Mouse (Mus musculus) forebrain, postnatal 0 days (tissue): Measurements from ENCODE around the gene Ccdc189. TPM values are rescaled to one million over a fixed set of nuclear protein-coding genes. Genes with fewer than 3 reads are reported as not detected.

ENCODE experiments used
- ATAC-seq: fragments of 200-750 bp; cut with Nextera tagmentation; 2 replicates; pipeline ENCODE4 v1.8.0; 2017; ENCODE audit warnings: mild to moderate bottlenecking, moderate library complexity
- DNase-seq: peaks from one replicate; pipeline ENCODE4 v3.0.0-alpha.2; 2015
- H3K27ac ChIP-seq: fragments of 300-500 bp; sonication (generic); 2 replicates; pipeline ENCODE4 v1.5.1; 2014; ENCODE audit warnings: low read depth, mild to moderate bottlenecking, antibody characterized with exemption, low read length, moderate library complexity, mixed read lengths
- H3K27me3 ChIP-seq: fragments of 300-500 bp; sonication (generic); 2 replicates; pipeline ENCODE4 v1.6.1; 2014; ENCODE audit warnings: mild to moderate bottlenecking, low read length, mixed read lengths; ENCODE audit not compliant: insufficient read depth
- H3K36me3 ChIP-seq: fragments of 300-500 bp; sonication (generic); 2 replicates; pipeline ENCODE4 v1.6.1; 2014; ENCODE audit warnings: mild to moderate bottlenecking, moderate library complexity; ENCODE audit not compliant: insufficient read depth
- H3K4me1 ChIP-seq: fragments of 300-500 bp; sonication (generic); 2 replicates; pipeline ENCODE4 v1.6.1; 2014; ENCODE audit warnings: antibody characterized with exemption; ENCODE audit not compliant: insufficient read depth
- H3K4me2 ChIP-seq: fragments of 300-500 bp; sonication (generic); 2 replicates; pipeline ENCODE4 v1.6.1; 2014; ENCODE audit warnings: low read depth, mild to moderate bottlenecking, moderate library complexity
- H3K4me3 ChIP-seq: fragments of 300-500 bp; sonication (generic); 2 replicates; pipeline ENCODE4 v1.5.1; 2014; ENCODE audit warnings: low read depth, low read length, mixed read lengths
- H3K9ac ChIP-seq: fragments of 300-500 bp; sonication (generic); 2 replicates; pipeline ENCODE4 v1.6.1; 2014; ENCODE audit warnings: mild to moderate bottlenecking
- H3K9me3 ChIP-seq: fragments of 300-500 bp; sonication (generic); 2 replicates; pipeline ENCODE4 v1.6.1; 2016; ENCODE audit warnings: low read length
- CTCF ChIP-seq: sonication (generic); IDR thresholded peaks from 2 replicates; pipeline ENCODE4 v1.5.1; 2016; ENCODE audit warnings: antibody characterized with exemption, control low read depth, low read depth
- WGBS: fragments of 180-500 bp; shearing (Covaris S2); extraction: QIAGEN DNeasy Blood & Tissue Kit; methylation state at CpG from one replicate; pipeline ENCODE4 v1.1.7; 2014; 5-methylcytosine and 5-hydroxymethylcytosine counted together
- polyA plus RNA-seq: library from polyadenylated mRNA; unstranded; fragments of >200 nt; fragmentation: Nextera tagmentation; extraction: Ambion mirVana; gene quantifications from 2 replicates; pipeline ENCODE4 v1.2.1, GENCODE M21; 2015
- total RNA-seq: library from RNA; depleted of rRNA; stranded (reverse); fragments of >200 nt; gene quantifications from 2 replicates; pipeline ENCODE4 v1.2.3, GENCODE M21; 2014; rRNA removed

The Ccdc189 gene
- total and polyA plus RNA-seq, 2 experiments from 2014 or later: 11.0 to 16.0 TPM

- Histone ChIP-seq H3K36me3 (peaks cover 62% of the 10 kb centered on the region), H3K27me3 (no peaks in the 10 kb centered on the region)
- WGBS: 94% methylated on average over 11 of the region's 11 CpGs
These were observed 27.8 kb downstream of the Ccdc189 start for GRCm38 (mm10) chr7:127560580-127560979.

GRCm38 (mm10) chr7:127551558-127551957, 36.8 kb downstream of the Ccdc189 start:
- Histone ChIP-seq H3K27ac (no peak overlapping the region), H3K4me2 (no peak overlapping the region), H3K4me1 (no peaks in the 10 kb centered on the region), H3K36me3 (peaks cover 68% of the 10 kb centered on the region), H3K27me3 (no peaks in the 10 kb centered on the region), H3K9ac (no peak overlapping the region), H3K9me3 (no peaks in the 10 kb centered on the region), H3K4me3 (no peak overlapping the region)
- 95% methylated on average over 8 of the region's 8 CpGs for WGBS
- no peak for ATAC-seq
- no peak for TF ChIP-seq CTCF
- DNase-seq: no peak

More at GRCm38 (mm10) chr7:127560580-127560979, 27.8 kb downstream of the Ccdc189 start:
- Histone ChIP-seq H3K4me3 (no peak overlapping the region), H3K27ac (no peak overlapping the region), H3K4me1 (no peaks in the 10 kb centered on the region), H3K4me2 (no peak overlapping the region), H3K9ac (no peak overlapping the region), H3K9me3 (no peaks in the 10 kb centered on the region)
- no peak for ATAC-seq
- TF ChIP-seq CTCF: no peak
- DNase-seq: no peak

DNA sequence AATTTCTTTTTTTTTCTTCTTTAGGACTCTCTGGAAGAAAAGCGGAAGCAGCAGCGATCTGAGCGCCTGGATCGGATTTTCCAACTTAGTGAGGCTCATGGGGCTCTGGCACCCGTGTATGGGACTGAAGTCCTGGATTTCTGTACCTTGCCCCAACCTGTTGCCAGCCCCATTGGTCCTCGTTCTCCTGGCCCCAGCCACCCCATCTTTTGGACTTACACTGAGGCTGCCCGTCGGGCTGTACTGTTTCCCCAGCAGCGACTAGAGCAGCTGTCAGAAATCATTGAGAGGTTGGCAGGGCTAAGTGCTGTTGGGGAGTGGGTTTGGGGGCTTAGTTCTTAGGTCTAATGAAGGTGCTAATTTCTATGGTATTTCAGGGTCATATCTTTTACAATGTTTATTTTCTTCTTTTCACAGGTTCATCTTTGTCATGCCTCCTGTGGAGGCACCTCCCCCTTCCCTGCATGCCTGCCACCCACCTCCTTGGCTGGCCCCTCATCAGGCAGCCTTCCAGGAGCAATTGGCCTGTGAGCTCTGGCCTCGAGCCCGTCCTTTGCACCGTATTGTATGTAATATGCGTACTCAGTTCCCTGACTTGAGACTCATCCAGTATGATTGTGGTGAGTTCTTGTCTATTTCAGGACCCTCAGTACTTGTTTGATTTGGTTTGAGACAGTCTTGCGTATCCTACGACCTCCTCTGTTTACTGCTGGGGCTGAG, 39.1 kb downstream of the Ccdc189 start:
- peaks cover 62% of the 10 kb centered on the region for H3K36me3 ChIP-seq
- H3K27me3 ChIP-seq: no peaks in the 10 kb centered on the region
- DNase-seq (peak; percentile 13), ATAC-seq (no peak)
- no peaks in the 10 kb centered on the region for H3K4me1 ChIP-seq
- no peak for TF ChIP-seq CTCF
- H3K4me3 ChIP-seq: no peak overlapping the region
- H3K9me3 ChIP-seq: no peaks in the 10 kb centered on the region
- no peak overlapping the region for H3K27ac ChIP-seq
- WGBS: 70% methylated on average over 15 of the region's 15 CpGs
- H3K9ac ChIP-seq: no peak overlapping the region
- no peak overlapping the region for H3K4me2 ChIP-seq

GRCm38 (mm10) chr7:127541671-127542070, 46.7 kb downstream of the Ccdc189 start:
- H3K27me3 ChIP-seq: no peaks in the 10 kb centered on the region
- H3K36me3 ChIP-seq: peaks cover 84% of the 10 kb centered on the region
- H3K4me3 ChIP-seq: no peak overlapping the region
- ATAC-seq (no peak), DNase-seq (no peak)
- no peak for TF ChIP-seq CTCF
- no peaks in the 10 kb centered on the region for H3K9me3 ChIP-seq
- H3K4me2 ChIP-seq: no peak overlapping the region
- WGBS: 87% methylated on average over 3 of the region's 3 CpGs
- no peak overlapping the region for H3K9ac ChIP-seq
- H3K4me1 ChIP-seq: no peaks in the 10 kb centered on the region
- H3K27ac ChIP-seq: no peak overlapping the region

Other genes with a start within 250 kb of the Ccdc189 start
- 29.5 and 31.7 TPM in 2 replicates for gene Zfp768, start 243.0 kb downstream of the Ccdc189 start, total RNA-seq
- 9.8 and 10.0 TPM in 2 replicates for gene Zfp768, start 243.0 kb downstream of the Ccdc189 start, polyA plus RNA-seq
- gene Zfp747, start 212.5 kb downstream of the Ccdc189 start, total RNA-seq: 8.5 and 9.2 TPM in 2 replicates
- gene Zfp747, start 212.5 kb downstream of the Ccdc189 start, polyA plus RNA-seq: 2.9 and 4.7 TPM in 2 replicates
- 3.2 and 4.6 TPM in 2 replicates for gene 9130019O22Rik, start 201.4 kb downstream of the Ccdc189 start, total RNA-seq
- gene 9130019O22Rik, start 201.4 kb downstream of the Ccdc189 start, polyA plus RNA-seq: 0.89 and 1.3 TPM in 2 replicates
- 10.2 and 13.5 TPM in 2 replicates for gene E430018J23Rik, start 195.0 kb downstream of the Ccdc189 start, total RNA-seq
- gene E430018J23Rik, start 195.0 kb downstream of the Ccdc189 start, polyA plus RNA-seq: 1.7 and 2.4 TPM in 2 replicates
- 5.9 and 7.2 TPM in 2 replicates for gene Zfp764, start 181.8 kb downstream of the Ccdc189 start, total RNA-seq
- 1.7 and 3.2 TPM in 2 replicates for gene Zfp764, start 181.8 kb downstream of the Ccdc189 start, polyA plus RNA-seq
- gene Zfp688, start 166.5 kb downstream of the Ccdc189 start, total RNA-seq: 18.3 and 20.8 TPM in 2 replicates
- 32.0 and 34.0 TPM in 2 replicates for gene Zfp688, start 166.5 kb downstream of the Ccdc189 start, polyA plus RNA-seq
- gene Zfp689, start 139.4 kb downstream of the Ccdc189 start, total RNA-seq: 10.0 and 11.5 TPM in 2 replicates
- 6.7 and 9.0 TPM in 2 replicates for gene Zfp689, start 139.4 kb downstream of the Ccdc189 start, polyA plus RNA-seq
- 29.0 and 36.1 TPM in 2 replicates for gene Prr14, start 129.0 kb downstream of the Ccdc189 start, total RNA-seq
- gene Prr14, start 129.0 kb downstream of the Ccdc189 start, polyA plus RNA-seq: 27.4 and 27.9 TPM in 2 replicates
- gene Fbrs, start 109.4 kb downstream of the Ccdc189 start, total RNA-seq: 23.7 and 31.9 TPM in 2 replicates
- gene Fbrs, start 109.4 kb downstream of the Ccdc189 start, polyA plus RNA-seq: 6.6 and 10.6 TPM in 2 replicates
- gene Srcap, start 76.6 kb downstream of the Ccdc189 start, total RNA-seq: 29.3 and 39.9 TPM in 2 replicates
- 12.6 and 23.7 TPM in 2 replicates for gene Srcap, start 76.6 kb downstream of the Ccdc189 start, polyA plus RNA-seq
- 18.1 and 28.3 TPM in 2 replicates for gene Gm42715, start 69.0 kb downstream of the Ccdc189 start, total RNA-seq
- gene Gm42715, start 69.0 kb downstream of the Ccdc189 start, polyA plus RNA-seq: 6.1 and 10.3 TPM in 2 replicates
- gene Tmem265, start 27.2 kb downstream of the Ccdc189 start, total RNA-seq: 2.4 and 2.8 TPM in 2 replicates
- gene Tmem265, start 27.2 kb downstream of the Ccdc189 start, polyA plus RNA-seq: 3.8 and 7.7 TPM in 2 replicates
- 45.7 and 62.4 TPM in 2 replicates for gene Phkg2, start 15.3 kb downstream of the Ccdc189 start, total RNA-seq
- 53.4 and 53.8 TPM in 2 replicates for gene Phkg2, start 15.3 kb downstream of the Ccdc189 start, polyA plus RNA-seq
- 49.8 and 60.1 TPM in 2 replicates for gene Rnf40, start 172 bp upstream of the Ccdc189 start, total RNA-seq
- 34.5 and 37.8 TPM in 2 replicates for gene Rnf40, start 172 bp upstream of the Ccdc189 start, polyA plus RNA-seq
- gene Zfp629, start 27.2 kb upstream of the Ccdc189 start, total RNA-seq: 27.6 and 35.7 TPM in 2 replicates
- 9.6 and 10.5 TPM in 2 replicates for gene Zfp629, start 27.2 kb upstream of the Ccdc189 start, polyA plus RNA-seq
- 93.1 and 102 TPM in 2 replicates for gene Bcl7c, start 120.3 kb upstream of the Ccdc189 start, total RNA-seq
- 43.9 and 47.5 TPM in 2 replicates for gene Bcl7c, start 120.3 kb upstream of the Ccdc189 start, polyA plus RNA-seq
- gene Ctf1, start 124.1 kb upstream of the Ccdc189 start, total RNA-seq: 6.5 and 6.6 TPM in 2 replicates
- 3.8 and 4.3 TPM in 2 replicates for gene Ctf1, start 124.1 kb upstream of the Ccdc189 start, polyA plus RNA-seq
- gene Ctf2, start 143.6 kb upstream of the Ccdc189 start, total RNA-seq: not detected in 2 replicates
- not detected in 2 replicates for gene Ctf2, start 143.6 kb upstream of the Ccdc189 start, polyA plus RNA-seq
- gene Fbxl19, start 155.9 kb upstream of the Ccdc189 start, total RNA-seq: 162 and 178 TPM in 2 replicates
- gene Fbxl19, start 155.9 kb upstream of the Ccdc189 start, polyA plus RNA-seq: 6.9 and 7.9 TPM in 2 replicates
- 19.0 and 19.4 TPM in 2 replicates for gene Orai3, start 181.2 kb upstream of the Ccdc189 start, total RNA-seq
- 9.6 and 13.4 TPM in 2 replicates for gene Orai3, start 181.2 kb upstream of the Ccdc189 start, polyA plus RNA-seq
- 18.2 and 20.7 TPM in 2 replicates for gene Setd1a, start 188.1 kb upstream of the Ccdc189 start, total RNA-seq
- 13.2 and 13.7 TPM in 2 replicates for gene Setd1a, start 188.1 kb upstream of the Ccdc189 start, polyA plus RNA-seq
- gene Gm49388, start 197.0 kb upstream of the Ccdc189 start, total RNA-seq: 0.05 TPM in 1 of 2 replicates, not detected in the other
- not detected in 2 replicates for gene Gm49388, start 197.0 kb upstream of the Ccdc189 start, polyA plus RNA-seq
- gene Hsd3b7, start 212.0 kb upstream of the Ccdc189 start, total RNA-seq: 7.1 and 8.4 TPM in 2 replicates
- 8.4 and 8.7 TPM in 2 replicates for gene Hsd3b7, start 212.0 kb upstream of the Ccdc189 start, polyA plus RNA-seq
- 7.5 and 9.2 TPM in 2 replicates for gene Stx4a, start 235.7 kb upstream of the Ccdc189 start, total RNA-seq
- gene Stx4a, start 235.7 kb upstream of the Ccdc189 start, polyA plus RNA-seq: 18.8 and 20.4 TPM in 2 replicates
- 37.9 and 51.3 TPM in 2 replicates for gene Stx1b, start 236.0 kb upstream of the Ccdc189 start, total RNA-seq
- gene Stx1b, start 236.0 kb upstream of the Ccdc189 start, polyA plus RNA-seq: 38.5 and 58.4 TPM in 2 replicates